Mouse (Mus musculus): ENCODE measurements around the gene Ppa2. TPM values are rescaled to one million over a fixed set of nuclear protein-coding genes. Genes with fewer than 3 reads are reported as not detected.

Gene Ppa2
- total RNA-seq (2021) = 100 to 1,000 TPM; 138 to 145 TPM

DNA sequence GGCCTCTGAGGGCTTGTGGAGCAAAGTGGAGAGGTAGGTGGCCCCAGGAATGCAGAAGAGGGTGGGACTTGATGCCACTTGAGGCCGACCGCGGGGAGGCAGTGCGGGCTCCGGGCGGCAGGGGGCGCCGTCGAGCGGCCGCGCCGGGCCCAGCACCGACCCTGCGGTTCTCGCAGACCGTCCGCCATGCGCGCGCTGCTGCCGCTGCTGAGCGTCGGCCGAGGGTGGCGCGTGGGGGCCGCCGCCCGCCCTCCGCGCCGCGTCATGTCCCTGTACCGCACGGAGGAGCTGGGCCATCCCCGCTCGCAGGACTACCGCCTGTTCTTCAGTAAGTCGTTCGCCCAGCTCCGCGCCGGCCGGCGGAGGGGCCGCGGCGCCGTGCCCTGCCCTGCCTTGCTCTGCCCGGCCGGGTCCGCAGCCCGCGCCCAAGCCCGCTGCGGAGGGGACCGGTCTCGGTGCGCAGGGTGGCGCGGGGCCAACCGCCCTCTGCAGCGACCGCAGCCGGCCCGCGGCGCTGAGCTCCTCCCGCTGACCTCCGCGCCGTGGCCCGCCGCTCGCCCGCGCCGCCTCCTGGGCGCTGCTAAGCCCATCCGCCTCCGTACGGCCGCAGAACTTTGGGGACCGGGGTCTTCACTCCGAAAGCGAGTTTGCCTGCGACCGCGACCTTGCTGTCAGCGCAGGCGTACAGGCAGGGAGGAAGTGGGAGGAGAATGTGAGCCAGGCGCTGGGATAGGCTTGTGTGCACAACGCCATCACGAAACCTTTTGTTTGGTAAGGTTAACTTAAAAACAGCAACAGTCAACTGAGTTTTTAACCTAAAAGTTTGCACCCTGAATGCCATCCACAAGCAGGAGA lies at the start of gene Ppa2:
TSS of gene Ppa2 (plus strand) at position 157 of the 855 bp plus-strand sequence.
- intact Hi-C loops (cut with DNase I) = loop anchor here (2.0 to 10.0 kb wide), 5 partner anchors 205 to 1905 kb away; partner anchors contain the start of genes Cenpe and Tet2
- peak; percentile 86 to 87 for DNase-seq

DNA sequence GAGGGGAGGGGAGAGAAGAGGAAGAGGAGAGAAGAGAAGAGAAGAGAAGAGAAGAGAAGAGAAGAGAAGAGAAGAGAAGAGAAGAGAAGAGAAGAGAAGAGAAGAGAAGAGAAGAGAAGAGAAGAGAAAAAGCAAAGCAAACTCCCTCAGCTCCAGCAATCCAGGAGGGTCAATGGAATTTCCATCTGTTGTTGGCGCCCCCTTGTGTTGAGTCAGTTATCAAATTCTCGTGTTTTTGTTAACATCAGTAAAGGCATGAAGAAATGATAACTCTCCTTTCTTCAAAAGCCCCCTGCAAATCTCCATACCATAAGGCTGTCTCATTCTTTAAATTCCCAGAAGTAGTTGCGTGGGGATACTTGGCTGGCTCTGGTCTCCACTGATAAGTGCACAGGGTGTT lies 38.0 kb upstream of the Ppa2 start:
- peak; percentile 49 to 67 for DNase-seq
- intact Hi-C loops (cut with DNase I) = loop anchor here (2.0 kb wide), 2 partner anchors 185 to 525 kb away; no protein-coding TSS in a partner anchor

DNA sequence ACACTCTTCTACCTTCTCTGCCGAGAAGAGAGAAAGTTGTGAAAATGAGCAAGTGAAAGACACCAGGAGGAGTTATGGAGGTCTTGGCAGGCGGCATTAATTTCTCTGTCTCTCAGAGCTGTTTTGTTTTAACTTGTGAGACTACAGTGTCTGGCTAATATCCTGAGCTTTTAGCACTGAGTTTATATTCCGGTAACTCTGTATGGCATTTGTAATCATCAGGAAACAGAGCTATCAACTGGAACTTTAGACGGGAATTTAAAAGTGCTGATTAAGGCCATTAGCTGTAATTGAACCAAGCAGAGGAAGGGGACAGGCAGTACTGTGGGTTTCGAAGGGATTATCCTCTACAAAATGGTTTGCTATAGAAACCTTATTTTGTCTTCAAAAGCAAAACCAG lies 25.3 kb upstream of the Ppa2 start:
- intact Hi-C loops (cut with DNase I) = no loop called here
- no peak for DNase-seq

DNA sequence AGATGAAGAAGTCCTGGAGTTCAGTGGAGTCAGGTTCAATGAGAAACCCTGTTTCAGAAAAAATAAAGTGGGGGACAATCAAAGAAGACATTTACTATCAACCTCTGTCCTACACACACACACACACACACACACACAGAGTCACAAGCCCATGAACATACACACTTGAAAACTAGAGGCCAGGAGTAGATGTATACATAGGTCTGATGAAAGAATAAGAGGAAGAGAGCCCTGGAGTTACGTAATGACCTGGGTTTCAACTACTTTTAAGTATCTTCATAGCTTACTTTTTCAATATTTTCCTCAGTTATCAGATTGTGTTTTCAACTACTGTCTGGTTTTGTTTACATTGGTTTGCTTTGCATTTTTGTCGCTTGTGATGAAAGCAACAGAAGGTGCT lies 21.1 kb upstream of the Ppa2 start:
- DNase-seq = no peak
- intact Hi-C loops (cut with DNase I) = no loop called here

DNA sequence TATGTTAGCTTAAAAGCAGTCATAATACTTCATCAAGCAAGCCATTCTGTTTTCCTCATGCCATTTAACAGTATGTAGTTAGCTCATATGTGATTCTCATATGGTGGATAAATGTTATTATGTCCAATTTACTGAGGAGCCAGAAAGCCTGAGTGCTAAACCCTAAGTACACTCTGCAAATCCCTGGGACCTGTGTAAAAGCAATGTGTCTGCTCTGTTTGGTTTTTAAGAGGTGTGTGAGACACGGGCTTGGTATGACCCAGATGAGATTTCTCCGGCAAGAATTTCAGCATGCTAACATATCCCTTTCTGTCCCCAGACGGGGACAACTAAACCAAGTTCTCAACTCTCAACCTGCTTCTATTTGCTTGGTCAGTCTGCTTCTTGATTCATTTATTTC lies 5.6 kb upstream of the Ppa2 start:
- intact Hi-C loops (cut with DNase I) = no loop called here
- DNase-seq = no peak

DNA sequence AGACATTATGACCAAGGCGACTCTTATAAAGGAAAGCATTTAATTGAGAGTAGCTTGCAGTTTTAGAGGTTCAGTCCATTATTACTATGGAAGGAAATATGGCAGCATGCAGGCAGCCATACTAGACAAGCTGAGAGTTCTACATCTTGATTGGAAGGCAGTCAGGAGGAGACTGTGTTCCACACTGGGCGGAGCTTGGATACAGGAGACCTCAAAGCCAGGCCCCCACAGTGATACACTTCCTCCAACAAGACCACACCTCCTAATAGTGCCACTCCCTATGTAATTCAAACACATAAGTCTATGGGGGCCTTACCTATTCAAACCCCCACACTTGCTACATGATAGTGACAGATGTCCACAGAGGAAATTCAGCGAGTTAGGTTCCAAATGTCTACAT lies 1.5 kb upstream of the Ppa2 start:
- intact Hi-C loops (cut with DNase I) = no loop called here

DNA sequence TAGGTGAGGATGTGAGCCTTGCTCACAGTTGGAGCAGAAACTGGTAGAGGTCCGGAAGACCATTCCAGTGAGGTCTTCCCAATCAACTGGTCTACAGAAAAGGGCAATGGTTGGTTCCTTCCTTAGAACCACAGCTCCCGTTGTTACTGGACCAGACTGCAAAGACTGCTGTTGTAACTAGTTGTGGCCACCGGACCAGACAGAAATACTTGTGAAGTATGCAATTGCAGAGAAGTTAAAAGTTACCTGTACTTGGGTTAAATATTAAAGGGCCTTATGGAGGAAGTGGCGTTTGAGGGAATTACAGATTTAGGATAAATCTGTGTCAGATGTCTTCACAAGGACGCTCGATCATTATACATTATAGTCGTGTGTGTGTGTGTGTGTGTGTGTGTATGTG lies 551 bp upstream of the Ppa2 start:
- DNase-seq = no peak
- intact Hi-C loops (cut with DNase I) = no loop called here

More for the DNA sequence above, 1.5 kb upstream of the Ppa2 start:
- DNase-seq = no peak

DNA sequence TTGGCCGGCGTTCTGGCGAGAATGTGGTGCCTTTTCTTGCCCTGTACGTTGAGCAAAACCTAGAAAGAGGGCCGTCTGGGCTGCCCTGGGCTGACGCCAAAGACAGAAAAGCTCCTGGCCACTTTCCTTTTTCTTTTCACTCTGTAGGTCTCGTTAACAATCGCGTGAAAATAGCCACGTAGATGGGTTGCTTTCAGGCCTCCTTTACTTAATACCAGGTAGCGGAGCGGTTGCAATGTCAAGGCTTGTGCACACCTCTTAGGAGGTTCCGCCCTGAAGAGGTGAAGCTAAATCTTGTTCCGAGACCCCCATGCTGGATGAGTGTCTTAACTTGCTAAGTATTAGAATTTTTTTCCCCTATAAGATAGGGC lies 884 bp downstream of the Ppa2 start:
- DNase-seq = no peak
- intact Hi-C loops (cut with DNase I) = loop anchor here (2.0 to 10.0 kb wide), 5 partner anchors 204 to 1904 kb away; partner anchors contain the start of genes Cenpe and Tet2

DNA sequence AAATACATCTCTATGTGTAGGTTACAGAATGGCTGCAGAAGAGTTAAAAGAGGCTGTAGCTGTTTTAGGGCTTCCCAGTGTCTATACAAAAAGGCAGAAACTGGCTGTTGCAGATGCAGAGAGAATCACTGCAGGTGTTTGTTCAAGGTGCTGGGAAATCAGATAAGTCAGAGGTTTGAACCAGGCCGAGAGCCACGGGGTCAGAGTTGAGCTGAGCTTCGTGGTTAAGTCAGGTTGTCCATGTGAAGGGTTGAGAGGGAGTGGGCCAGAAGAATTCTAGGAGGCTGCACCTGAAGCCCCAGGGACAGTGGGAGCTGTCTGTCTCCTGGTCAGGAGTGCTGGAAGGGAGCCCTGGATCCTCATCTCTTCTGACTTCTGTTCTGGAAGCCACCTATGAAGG lies 2.4 kb downstream of the Ppa2 start:
- intact Hi-C loops (cut with DNase I) = loop anchor here (5.0 to 10.0 kb wide), 4 partner anchors 202 to 1902 kb away; partner anchors contain the start of gene Cenpe
- DNase-seq = no peak

DNA sequence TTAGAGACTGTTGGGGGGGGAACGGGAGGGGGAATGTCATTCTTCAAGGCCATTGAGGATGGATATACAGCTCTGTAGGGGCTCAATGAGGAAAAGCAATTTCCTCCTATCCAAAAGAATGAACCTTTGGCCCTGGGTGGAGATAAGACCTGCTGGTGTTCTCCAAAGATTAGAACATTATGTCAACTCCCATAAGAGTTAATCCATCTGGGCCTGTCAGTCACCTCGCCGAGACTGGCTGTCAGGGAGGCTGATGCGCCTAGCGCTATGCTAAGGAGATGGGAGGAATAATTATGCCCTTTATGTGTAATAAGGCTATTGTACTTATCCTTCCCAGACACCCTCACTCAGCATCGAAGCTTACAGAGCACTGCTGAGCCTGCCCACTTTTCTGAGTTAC lies 2.9 kb downstream of the Ppa2 start:
- DNase-seq = no peak

DNA sequence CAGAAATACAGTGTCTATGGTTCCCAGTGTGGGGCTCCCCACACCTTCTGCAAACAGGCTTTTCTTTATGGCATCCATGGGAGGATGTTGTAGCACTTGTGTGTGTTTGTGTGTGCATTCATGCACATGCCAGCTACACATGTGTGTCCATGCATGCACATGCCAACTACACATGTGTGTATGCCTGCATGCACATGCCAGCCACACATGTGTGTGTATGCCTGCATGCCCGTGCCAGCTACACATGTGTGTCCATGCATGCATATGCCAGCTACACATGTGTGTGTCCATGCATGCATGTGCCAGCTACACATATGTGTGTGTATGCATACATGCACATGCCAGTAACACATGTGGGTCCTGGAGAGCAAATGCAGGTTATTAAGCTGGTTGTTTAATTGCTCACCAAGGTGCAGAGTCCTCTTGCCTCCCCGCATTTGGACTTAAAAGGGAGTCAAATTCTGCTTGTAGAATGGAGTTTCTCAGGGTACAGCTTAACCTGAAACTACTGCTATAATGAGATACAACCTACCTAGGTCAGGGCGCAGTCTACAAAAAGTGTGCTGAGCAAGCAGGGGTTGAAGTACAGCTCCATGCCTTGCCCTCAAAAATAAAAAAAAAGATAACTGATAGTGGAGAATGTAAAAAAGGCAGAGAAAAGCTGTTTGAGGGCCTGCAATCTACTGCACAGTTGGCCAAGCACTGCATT lies 3.7 kb downstream of the Ppa2 start:
- intact Hi-C loops (cut with DNase I) = loop anchor here (2.0 to 10.0 kb wide), 5 partner anchors 23 to 1901 kb away; partner anchors contain the start of gene Cenpe
- no peak for DNase-seq

More for the DNA sequence above, 2.9 kb downstream of the Ppa2 start:
- intact Hi-C loops (cut with DNase I) = loop anchor here (5.0 to 10.0 kb wide), 4 partner anchors 202 to 1902 kb away; partner anchors contain the start of gene Cenpe

DNA sequence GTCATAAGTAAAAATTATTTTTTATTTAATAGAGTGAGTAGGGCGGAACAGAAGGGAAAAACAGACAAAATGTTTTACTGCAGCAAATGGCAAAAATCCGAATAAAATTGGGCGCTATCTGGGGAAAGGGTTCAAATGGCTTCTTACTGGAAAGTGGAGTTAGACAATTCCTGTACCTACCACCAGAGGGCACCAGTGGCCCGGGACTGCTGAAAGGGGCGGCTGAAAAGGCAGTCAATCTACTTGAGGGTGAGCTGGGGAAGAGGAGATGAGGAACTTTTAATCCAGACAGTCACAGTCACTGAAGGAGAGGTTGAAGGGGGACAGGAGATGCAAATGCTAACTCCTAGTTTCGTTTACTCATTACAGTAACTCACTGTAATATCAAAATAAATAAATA lies 4.6 kb downstream of the Ppa2 start:
- intact Hi-C loops (cut with DNase I) = loop anchor here (2.0 to 10.0 kb wide), 5 partner anchors 22 to 1900 kb away; partner anchors contain the start of gene Cenpe

DNA sequence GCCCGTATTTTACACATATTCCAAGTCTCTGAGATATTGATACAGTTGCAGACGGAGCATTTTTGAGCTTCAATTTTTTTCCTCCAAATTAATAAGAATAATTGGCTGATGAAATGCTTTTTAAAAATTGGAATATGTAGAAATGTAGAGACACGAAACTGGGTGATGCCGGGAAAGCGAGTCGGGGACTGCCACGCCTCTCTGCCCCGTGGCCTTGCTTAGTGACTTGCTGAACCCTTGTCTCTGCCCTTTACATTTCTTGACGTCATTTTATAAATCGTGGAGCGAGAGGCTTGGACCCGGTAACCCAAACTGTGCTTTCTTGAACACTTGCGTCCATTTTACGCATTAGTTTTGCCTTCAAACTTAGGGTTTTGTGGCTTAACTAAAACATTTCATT lies 5.1 kb downstream of the Ppa2 start:
- DNase-seq = no peak
- intact Hi-C loops (cut with DNase I) = loop anchor here (2.0 to 10.0 kb wide), 4 partner anchors 22 to 1900 kb away; partner anchors contain the start of gene Cenpe

More for the DNA sequence above, 4.6 kb downstream of the Ppa2 start:
- DNase-seq = peak; percentile 70 to 77

DNA sequence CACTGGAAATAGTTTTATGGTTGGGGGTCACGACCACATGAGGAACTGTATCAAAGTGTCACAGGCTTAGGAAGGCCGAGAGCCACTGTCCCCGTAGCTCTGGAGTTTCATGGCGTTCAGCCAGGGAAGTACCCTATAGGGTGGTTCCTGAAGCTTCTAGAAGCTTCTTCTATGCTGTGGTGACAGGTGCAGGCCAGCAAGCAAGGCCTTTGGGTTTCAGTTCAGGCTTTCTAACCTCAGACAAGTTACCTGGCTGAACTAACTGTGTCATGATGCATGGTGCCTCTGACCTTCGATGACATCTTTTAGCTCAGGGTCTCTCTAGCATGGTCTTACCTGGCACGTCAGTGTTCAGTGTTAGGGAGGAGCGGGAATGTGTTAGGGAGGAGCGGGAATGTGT lies 5.7 kb downstream of the Ppa2 start:
- intact Hi-C loops (cut with DNase I) = loop anchor here (2.0 to 10.0 kb wide), 4 partner anchors 21 to 1899 kb away; partner anchors contain the start of gene Cenpe
- DNase-seq = no peak

DNA sequence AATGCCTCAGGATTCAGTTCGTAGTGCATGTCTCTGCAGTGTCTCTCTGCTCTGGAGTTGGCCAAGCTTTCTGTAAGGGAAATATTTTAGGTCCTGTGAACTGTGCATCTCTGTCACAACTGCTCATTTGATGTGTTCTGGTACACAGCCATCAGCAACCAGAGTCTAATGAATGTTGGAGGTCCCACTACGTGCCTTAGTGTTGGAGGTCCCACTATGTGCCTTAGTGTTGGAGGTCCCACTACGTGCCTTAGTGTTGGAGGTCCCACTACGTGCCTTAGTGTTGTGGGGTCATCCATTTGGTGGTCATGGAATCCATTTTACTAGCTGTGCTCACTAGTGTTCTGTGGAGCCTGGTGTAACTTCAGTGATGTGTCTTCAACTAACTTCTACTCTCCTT lies 7.9 kb downstream of the Ppa2 start:
- intact Hi-C loops (cut with DNase I) = loop anchor here (10.0 kb wide), 3 partner anchors 197 to 1897 kb away; partner anchors contain the start of gene Cenpe
- no peak for DNase-seq

DNA sequence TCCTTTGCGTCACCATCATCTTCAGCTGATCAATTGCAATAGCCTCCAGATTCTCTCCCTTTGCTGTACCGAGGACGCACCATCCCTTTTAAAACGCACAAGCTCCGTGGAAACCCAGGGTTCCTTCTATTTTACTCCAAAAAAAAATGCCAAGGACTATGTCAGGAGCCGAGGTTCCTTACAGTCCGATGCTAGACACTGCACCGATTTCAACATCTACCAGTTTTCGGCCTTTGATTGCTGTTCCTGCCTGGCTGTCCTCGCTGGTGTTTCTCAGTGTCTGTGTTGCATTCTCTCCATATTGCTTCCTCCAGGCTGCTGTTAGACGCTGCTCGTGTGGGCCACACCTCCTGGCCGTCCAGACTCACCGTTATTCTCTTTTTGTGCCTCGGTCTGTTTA lies 8.7 kb downstream of the Ppa2 start:
- intact Hi-C loops (cut with DNase I) = loop anchor here (10.0 kb wide), 3 partner anchors 196 to 1896 kb away; partner anchors contain the start of gene Cenpe
- DNase-seq = no peak

DNA sequence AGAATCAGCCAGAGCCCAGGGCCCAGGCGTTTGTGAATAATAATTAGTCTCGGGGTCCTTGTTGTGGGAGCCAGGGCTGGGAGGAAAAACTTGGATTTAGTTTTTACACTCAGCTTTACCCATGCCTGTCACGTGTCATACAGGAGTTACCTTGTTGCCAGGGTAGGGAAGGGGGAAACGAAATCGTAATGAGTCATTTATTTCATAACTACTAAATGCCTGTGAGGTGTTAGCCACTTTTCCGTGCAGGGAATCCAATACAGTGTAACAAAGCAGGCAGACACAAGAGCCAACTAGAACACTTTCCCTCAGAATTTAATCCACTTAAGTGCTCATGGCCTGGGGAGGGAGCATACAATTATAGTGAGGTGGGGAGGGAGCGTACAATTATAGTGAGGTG lies 9.9 kb downstream of the Ppa2 start:
- no peak for DNase-seq
- intact Hi-C loops (cut with DNase I) = loop anchor here (10.0 kb wide), 3 partner anchors 195 to 1895 kb away; partner anchors contain the start of gene Cenpe

DNA sequence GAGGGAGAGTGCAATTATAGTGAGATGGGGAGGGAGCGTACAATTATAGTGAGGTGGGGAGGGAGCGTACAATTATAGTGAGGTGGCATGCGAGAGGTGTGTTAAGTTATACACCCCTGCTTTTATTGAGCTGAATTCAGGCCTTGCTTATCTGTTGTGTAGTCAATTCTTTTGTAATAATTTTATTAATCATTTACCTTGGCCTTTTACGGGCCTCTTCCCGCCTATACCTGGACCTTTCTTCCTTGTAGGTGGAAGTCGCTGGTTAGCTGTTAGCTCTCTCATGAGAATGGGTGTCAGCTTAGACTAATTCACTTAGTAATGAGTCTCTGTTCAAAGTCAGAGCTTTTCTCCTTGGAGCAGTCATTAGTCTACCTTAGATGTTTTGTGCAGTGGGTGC lies 10.4 kb downstream of the Ppa2 start:
- intact Hi-C loops (cut with DNase I) = no loop called here
- no peak for DNase-seq

DNA sequence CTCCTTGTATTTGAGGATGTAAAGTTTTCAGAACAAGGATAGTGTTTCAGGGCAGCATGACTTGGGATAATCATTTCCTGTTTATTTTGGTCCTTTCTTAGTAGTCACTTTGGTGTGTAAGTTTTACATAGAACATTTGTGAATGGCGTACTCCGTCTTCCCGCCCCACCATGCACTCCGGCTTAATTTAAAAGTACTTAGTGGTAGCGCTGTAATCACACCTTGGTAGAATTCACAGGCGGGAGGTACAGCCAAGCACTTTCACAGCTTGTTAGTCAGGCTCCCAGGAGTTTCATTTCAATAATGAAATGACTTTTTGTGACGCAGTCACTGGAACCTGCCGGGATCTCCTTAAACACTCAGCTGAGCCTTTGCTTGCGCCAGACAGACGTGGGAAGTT lies 12.0 kb downstream of the Ppa2 start:
- no peak for DNase-seq
- intact Hi-C loops (cut with DNase I) = no loop called here

DNA sequence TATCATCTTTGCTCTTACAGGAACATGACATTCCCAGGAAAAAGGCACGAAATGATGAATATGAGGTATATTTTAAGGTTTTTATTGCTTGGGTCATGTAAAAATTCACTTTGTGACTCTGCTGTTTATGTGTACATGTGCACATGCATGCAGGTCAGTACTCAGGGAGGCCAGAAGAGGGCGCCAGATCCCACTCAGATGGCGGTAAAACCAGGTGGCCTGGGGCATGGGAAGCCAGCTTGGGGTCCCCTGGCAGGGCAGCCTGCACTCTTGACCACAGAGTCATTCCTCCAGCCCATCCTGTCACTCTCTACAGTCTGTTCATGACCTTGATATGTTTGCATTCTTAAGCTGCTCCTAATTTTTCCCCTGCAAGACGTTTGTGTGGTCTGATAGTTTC lies 12.6 kb downstream of the Ppa2 start:
- intact Hi-C loops (cut with DNase I) = no loop called here
- DNase-seq = no peak

DNA sequence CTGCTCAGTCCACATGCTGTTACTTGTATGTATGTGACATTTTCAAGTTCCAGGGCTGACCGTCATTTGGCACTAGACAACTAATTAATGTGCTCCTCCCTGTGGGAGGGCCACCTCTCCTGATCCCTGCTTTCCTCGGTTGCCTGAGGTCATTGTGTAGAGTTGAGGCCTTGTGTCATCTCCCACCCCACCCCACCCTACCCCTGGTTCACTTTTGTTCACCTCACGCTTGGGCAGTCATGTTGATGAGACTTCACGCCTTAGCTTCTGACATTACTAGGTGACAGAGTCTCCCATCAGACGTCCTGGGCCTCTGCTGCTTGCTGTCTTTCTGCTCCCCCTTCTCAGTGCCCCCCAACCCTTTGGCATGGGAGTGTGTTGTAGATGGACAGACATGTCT lies 15.2 kb downstream of the Ppa2 start:
- intact Hi-C loops (cut with DNase I) = no loop called here
- DNase-seq = no peak

Measured in heart, postnatal 36 days (tissue).